In the genomic region with DNA sequence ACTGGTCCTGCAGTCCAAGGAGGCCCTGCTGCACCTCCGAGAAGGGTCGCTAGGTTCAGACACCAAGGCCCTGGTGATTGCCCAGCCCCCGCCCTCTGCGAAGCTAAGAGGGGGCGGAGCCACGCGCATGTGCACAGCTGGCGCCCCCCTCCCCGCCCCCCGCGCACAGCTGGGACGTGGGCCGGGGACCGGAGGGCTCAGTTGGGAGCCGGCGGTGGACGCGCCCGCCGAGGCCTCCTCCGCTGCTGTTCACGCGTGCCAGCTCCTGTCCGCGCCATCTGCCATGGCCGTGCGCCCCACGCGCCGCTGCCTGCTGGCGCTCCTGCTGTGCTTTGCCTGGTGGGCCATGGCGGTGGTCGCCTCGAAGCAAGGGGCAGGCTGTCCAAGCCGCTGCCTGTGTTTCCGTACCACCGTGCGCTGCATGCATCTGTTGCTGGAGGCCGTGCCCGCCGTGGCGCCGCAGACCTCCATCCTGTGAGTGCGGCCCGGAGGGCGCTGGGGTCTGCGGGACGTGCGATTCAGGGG, we compare ENCODE assay signal across 8 mouse cellular contexts. TPM values are rescaled to one million over a fixed set of nuclear protein-coding genes. Genes with fewer than 3 reads are reported as not detected.
DNase-seq lines count a peak whose midpoint lies in the region; ATAC-seq and TF ChIP-seq lines count a peak whose summit lies in the region.

No protein-coding gene starts in this region.

- no peak for TF ChIP-seq CTCF in embryonic fibroblast, embryonic 13.5 days (IDR thresholded peaks at IDR 0.05; ENCODE audit: borderline replicate concordance, insufficient read depth, low read length)
- no peak for TF ChIP-seq CTCF in kidney, postnatal 0 days (IDR thresholded peaks at IDR 0.05; ENCODE audit: low read depth)
- TF ChIP-seq CTCF in liver, embryonic 14.5 days (IDR thresholded peaks at IDR 0.05; ENCODE audit: low read depth), result no peak

- TF ChIP-seq EP300 in liver, embryonic 14.5 days (IDR thresholded peaks at IDR 0.05; ENCODE audit: low read depth), result no peak

- H3K9me3 ChIP-seq in heart, embryonic 13.5 days, result no peaks in the 10 kb centered on the region
- no peaks in the 10 kb centered on the region for H3K9me3 ChIP-seq in kidney, postnatal 0 days (replicated peaks; ENCODE audit: low read length)
- H3K9me3 ChIP-seq in liver, embryonic 14.5 days (ENCODE audit: control insufficient read depth, low read length), result no peaks in the 10 kb centered on the region
- no peaks in the 10 kb centered on the region for H3K9me3 ChIP-seq in neural tube, embryonic 15.5 days (replicated peaks)

- H3K9ac ChIP-seq in heart, embryonic 13.5 days, result peak overlapping the region; percentile 96
- peak overlapping the region; percentile 65 for H3K9ac ChIP-seq in kidney, postnatal 0 days (ENCODE audit: low read depth, low read length)
- H3K9ac ChIP-seq in liver, embryonic 14.5 days (replicated peaks), result no peak overlapping the region
- H3K9ac ChIP-seq in neural tube, embryonic 15.5 days (replicated peaks), result peak overlapping the region; percentile 89

- H3K36me3 ChIP-seq in heart, embryonic 13.5 days, result no peaks in the 10 kb centered on the region
- no peaks in the 10 kb centered on the region for H3K36me3 ChIP-seq in kidney, postnatal 0 days (ENCODE audit: insufficient read depth, low read length)
- H3K36me3 ChIP-seq in liver, embryonic 14.5 days (replicated peaks; ENCODE audit: control insufficient read depth, insufficient read depth, low read depth), result no peaks in the 10 kb centered on the region
- no peaks in the 10 kb centered on the region for H3K36me3 ChIP-seq in neural tube, embryonic 15.5 days

- under 1% methylated on average over 42 of the region's 49 CpGs for whole genome bisulfite sequencing in heart, embryonic 13.5 days
- WGBS in kidney, postnatal 0 days, result 0% methylated on average over 39 of the region's 49 CpGs
- WGBS in liver, embryonic 14.5 days (ENCODE audit: insufficient replicate concordance), result 2% methylated on average over 49 of the region's 49 CpGs
- under 1% methylated on average over 46 of the region's 49 CpGs for WGBS in neural tube, embryonic 15.5 days

- no peaks in the 10 kb centered on the region for H3K27me3 ChIP-seq in heart, embryonic 13.5 days (replicated peaks)
- H3K27me3 ChIP-seq in kidney, postnatal 0 days (ENCODE audit: insufficient read depth, low read length), result no peaks in the 10 kb centered on the region
- peaks cover 20% of the 10 kb centered on the region for H3K27me3 ChIP-seq in liver, embryonic 14.5 days (ENCODE audit: control insufficient read depth, insufficient read depth, low read length)
- H3K27me3 ChIP-seq in neural tube, embryonic 15.5 days (replicated peaks), result no peaks in the 10 kb centered on the region

- H3K4me2 ChIP-seq in heart, embryonic 13.5 days, result peak overlapping the region; percentile 85
- H3K4me2 ChIP-seq in kidney, postnatal 0 days (ENCODE audit: low read length), result peak overlapping the region; percentile 54
- H3K4me2 ChIP-seq in liver, embryonic 14.5 days (ENCODE audit: low read depth), result peak overlapping the region; percentile 15
- peak overlapping the region; percentile 84 for H3K4me2 ChIP-seq in neural tube, embryonic 15.5 days

- peak; percentile 92 for TF ChIP-seq POLR2A in embryonic fibroblast, embryonic 13.5 days (IDR thresholded peaks at IDR 0.05; ENCODE audit: low read depth, low read length)

- peak; percentile 73 for ATAC-seq in heart, embryonic 13.5 days (ENCODE audit: extremely low read depth, insufficient number of reproducible peaks, low FRiP score, low TSS enrichment)
- ATAC-seq in kidney, postnatal 0 days (replicated peaks; ENCODE audit: low FRiP score, low read depth), result peak; percentile 90
- no peak for ATAC-seq in liver, embryonic 14.5 days (ENCODE audit: insufficient read depth)
- ATAC-seq in neural tube, embryonic 15.5 days (ENCODE audit: low FRiP score), result peak; percentile 91

- peaks cover 22% of the 10 kb centered on the region for H3K4me1 ChIP-seq in embryonic fibroblast, embryonic 13.5 days (ENCODE audit: control insufficient read depth, insufficient read depth, low read length)
- H3K4me1 ChIP-seq in heart, embryonic 13.5 days, result peaks cover 56% of the 10 kb centered on the region
- H3K4me1 ChIP-seq in kidney, postnatal 0 days (replicated peaks; ENCODE audit: insufficient read depth, low read length), result peaks cover 3% of the 10 kb centered on the region; the same call in 1 of the 2 replicates
- no peaks in the 10 kb centered on the region for H3K4me1 ChIP-seq in liver, embryonic 14.5 days (replicated peaks; ENCODE audit: control insufficient read depth in 2 of 2, insufficient read depth in 2 of 2, low read length in 1 of 2)
- H3K4me1 ChIP-seq in neural tube, embryonic 15.5 days, result peaks cover 46% of the 10 kb centered on the region

- peak; percentile 60 for DNase-seq in layer of hippocampus, adult 11-12 months (ENCODE audit: low spot score)
- no peak for DNase-seq in layer of hippocampus, adult 9-10 months (ENCODE audit: low spot score)
- DNase-seq in kidney, postnatal 0 days (ENCODE audit: low spot score), result peak; percentile 88
- DNase-seq in liver, embryonic 14.5 days (ENCODE audit: low read depth in 3 of 3, low spot score in 3 of 3), result no peak
- peak; percentile 81 for DNase-seq in yolk sac, embryonic 10.5 days (ENCODE audit: low spot score)

- peak overlapping the region; percentile 79 for H3K4me3 ChIP-seq in embryonic fibroblast, embryonic 13.5 days (ENCODE audit: insufficient read depth, low read length)
- H3K4me3 ChIP-seq in heart, embryonic 13.5 days, result peak overlapping the region; percentile 88
- H3K4me3 ChIP-seq in kidney, postnatal 0 days (replicated peaks; ENCODE audit: low read depth, low read length), result peak overlapping the region; percentile 50
- peak overlapping the region; percentile 31 to 46 for H3K4me3 ChIP-seq in liver, embryonic 14.5 days (ENCODE audit: insufficient read depth in 1 of 2, low read depth in 2 of 2, low read length in 2 of 2)
- peak overlapping the region; percentile 85 for H3K4me3 ChIP-seq in neural tube, embryonic 15.5 days (replicated peaks)

- H3K27ac ChIP-seq in embryonic fibroblast, embryonic 13.5 days (ENCODE audit: insufficient read depth, low read length), result peak overlapping the region; percentile 90
- peak overlapping the region; percentile 93 for H3K27ac ChIP-seq in heart, embryonic 13.5 days (replicated peaks)
- H3K27ac ChIP-seq in kidney, postnatal 0 days, result peak overlapping the region; percentile 66
- H3K27ac ChIP-seq in liver, embryonic 14.5 days, result no peak overlapping the region
- peak overlapping the region; percentile 89 for H3K27ac ChIP-seq in neural tube, embryonic 15.5 days (replicated peaks)

RNA-seq across cellular contexts. Expression of a gene that starts 0.5 kb away (rescaled TPM):
- polyA plus RNA-seq in embryonic fibroblast, embryonic 13.5 days (2011; ENCODE audit: insufficient read length, low read depth, missing spikeins), result 167 and 198 TPM in 2 replicates
- 72.3 and 77.0 TPM in 2 replicates for polyA plus RNA-seq in heart, embryonic 13.5 days (2015; fragmentation: Nextera tagmentation; extraction: Ambion mirVana)
- polyA plus RNA-seq in kidney, postnatal 0 days (2015; fragmentation: Nextera tagmentation; extraction: Ambion mirVana), result 49.9 and 56.4 TPM in 2 replicates
- polyA plus RNA-seq in liver, embryonic 14.5 days (2012; rRNA removed), result 2.9 and 3.0 TPM in 2 replicates
- 3.2 and 4.0 TPM in 2 replicates for polyA plus RNA-seq in liver, embryonic 14.5 days (2014; fragmentation: Nextera tagmentation; extraction: Ambion mirVana)
- 50.1 and 50.2 TPM in 2 replicates for polyA plus RNA-seq in neural tube, embryonic 15.5 days (2015; fragmentation: Nextera tagmentation; extraction: Ambion mirVana)

Comparison
In these comparisons a context has a peak if more than half of its experiments do, and no peak if none do; other contexts are left out.
1. DNase-seq: peak in layer of hippocampus, adult 11-12 months (single experiment), kidney, postnatal 0 days (single experiment) and yolk sac, embryonic 10.5 days (single experiment); none in layer of hippocampus, adult 9-10 months (single experiment) and liver, embryonic 14.5 days (0 of 3).
2. H3K4me2 ChIP-seq: peak in every context shown above with its lines; median percentile 85 in heart, embryonic 13.5 days; 84 in neural tube, embryonic 15.5 days; 54 in kidney, postnatal 0 days; 15 in liver, embryonic 14.5 days.
3. RNA of a gene that starts 0.5 kb away (polyA plus RNA-seq): 167 to 198 TPM in embryonic fibroblast, embryonic 13.5 days, 72.3 to 77.0 TPM in heart, embryonic 13.5 days, 50.1 to 50.2 TPM in neural tube, embryonic 15.5 days and 49.9 to 56.4 TPM in kidney, postnatal 0 days; 2.9 to 4.0 TPM in liver, embryonic 14.5 days; every median in the first group is over 10 times any median in the second.
4. Peak in every context shown above with its lines, with median percentiles within 50 percentile points of each other: H3K4me3 ChIP-seq.